Mouse (Mus musculus): ENCODE measurements at regions not wholly inside any gene's neighbourhood (a gene's known extent, or its start where the extent isn't known, plus 50 kb on each side); places are given as distances from the start of the nearest gene placed in this dataset.

- 20% methylated on average over 30 of the region's 30 CpGs for WGBS
- no peak overlapping the region for H3K27ac ChIP-seq (ENCODE audit: low read depth, low read length)
- H3K9ac ChIP-seq (ENCODE audit: low read depth, low read length), result no peak overlapping the region
Measured at GRCm38 (mm10) chr4:131252602-131253442, 308.6 kb downstream of the Matn1 start.

DNA sequence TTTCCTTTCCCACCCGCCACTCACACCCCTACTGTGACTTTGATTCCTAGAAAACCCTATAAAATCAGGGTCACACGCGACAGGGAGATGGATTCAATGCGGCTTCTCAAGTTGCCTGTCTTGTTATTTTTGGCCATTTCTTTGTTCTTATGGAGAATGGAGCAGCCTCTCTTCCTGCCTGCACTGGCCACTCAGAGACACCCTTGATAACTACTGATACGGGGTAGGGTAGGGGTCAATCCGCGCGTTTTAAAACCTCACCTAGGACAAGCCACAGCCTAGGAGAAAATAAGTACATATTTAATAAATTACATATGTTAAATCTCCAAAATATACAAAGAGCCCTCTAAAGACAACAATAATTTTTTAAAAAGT is 309.2 kb downstream of the Matn1 start:
- H3K27me3 ChIP-seq (ENCODE audit: control insufficient read depth, insufficient read depth, low read length), result no peaks in the 10 kb centered on the region
- ATAC-seq (ENCODE audit: low FRiP score) (no peak), DNase-seq (ENCODE audit: low spot score) (no peak)
- no peak overlapping the region for H3K4me2 ChIP-seq (replicated peaks; ENCODE audit: low read depth, low read length)
- H3K36me3 ChIP-seq (ENCODE audit: control insufficient read depth, insufficient read depth, low read length), result no peaks in the 10 kb centered on the region
- H3K9me3 ChIP-seq (ENCODE audit: control insufficient read depth, low read length), result no peaks in the 10 kb centered on the region
- H3K27ac ChIP-seq (ENCODE audit: low read depth, low read length), result no peak overlapping the region
- WGBS, result 6% methylated on average over 8 of the region's 8 CpGs
- H3K9ac ChIP-seq (ENCODE audit: low read depth, low read length), result no peak overlapping the region
- H3K4me1 ChIP-seq (replicated peaks; ENCODE audit: control insufficient read depth, insufficient read depth, low read length), result no peaks in the 10 kb centered on the region
- H3K4me3 ChIP-seq (ENCODE audit: low read depth, low read length), result no peak overlapping the region

More at GRCm38 (mm10) chr4:131252602-131253442, 308.6 kb downstream of the Matn1 start:
- peak; percentile 89 for DNase-seq (ENCODE audit: low spot score)
- Histone ChIP-seq H3K27me3 (ENCODE audit: control insufficient read depth, insufficient read depth, low read length) (no peaks in the 10 kb centered on the region), H3K4me2 (replicated peaks; ENCODE audit: low read depth, low read length) (0 out of 2 replicates have a peak overlapping the region, but pooled peaks have one; percentile 14), H3K4me3 (ENCODE audit: low read depth, low read length) (0 out of 2 replicates have a peak overlapping the region, but pooled peaks have one; percentile 11), H3K4me1 (replicated peaks; ENCODE audit: control insufficient read depth, insufficient read depth, low read length) (no peaks in the 10 kb centered on the region), H3K36me3 (ENCODE audit: control insufficient read depth, insufficient read depth, low read length) (no peaks in the 10 kb centered on the region), H3K9me3 (ENCODE audit: control insufficient read depth, low read length) (no peaks in the 10 kb centered on the region)
- peak; percentile 77 for ATAC-seq (ENCODE audit: low FRiP score)

GRCm38 (mm10) chr4:131254243-131254642 is 310.1 kb downstream of the Matn1 start:
- H3K9me3 ChIP-seq (ENCODE audit: control insufficient read depth, low read length), result no peaks in the 10 kb centered on the region
- H3K4me3 ChIP-seq (ENCODE audit: low read depth, low read length), result no peak overlapping the region
- H3K27me3 ChIP-seq (ENCODE audit: control insufficient read depth, insufficient read depth, low read length), result no peaks in the 10 kb centered on the region
- no peaks in the 10 kb centered on the region for H3K36me3 ChIP-seq (ENCODE audit: control insufficient read depth, insufficient read depth, low read length)
- H3K4me2 ChIP-seq (replicated peaks; ENCODE audit: low read depth, low read length), result no peak overlapping the region
- ATAC-seq (ENCODE audit: low FRiP score) (no peak), DNase-seq (ENCODE audit: low spot score) (no peak)
- no peak overlapping the region for H3K27ac ChIP-seq (ENCODE audit: low read depth, low read length)
- no peak overlapping the region for H3K9ac ChIP-seq (ENCODE audit: low read depth, low read length)
- 65% methylated on average over 7 of the region's 7 CpGs for WGBS
- no peaks in the 10 kb centered on the region for H3K4me1 ChIP-seq (replicated peaks; ENCODE audit: control insufficient read depth, insufficient read depth, low read length)

GRCm38 (mm10) chr4:131254691-131255090 is 310.5 kb downstream of the Matn1 start:
- Histone ChIP-seq H3K4me2 (replicated peaks; ENCODE audit: low read depth, low read length) (no peak overlapping the region), H3K27ac (ENCODE audit: low read depth, low read length) (no peak overlapping the region), H3K4me3 (ENCODE audit: low read depth, low read length) (no peak overlapping the region), H3K4me1 (replicated peaks; ENCODE audit: control insufficient read depth, insufficient read depth, low read length) (no peaks in the 10 kb centered on the region), H3K27me3 (ENCODE audit: control insufficient read depth, insufficient read depth, low read length) (no peaks in the 10 kb centered on the region), H3K36me3 (ENCODE audit: control insufficient read depth, insufficient read depth, low read length) (no peaks in the 10 kb centered on the region), H3K9ac (ENCODE audit: low read depth, low read length) (no peak overlapping the region), H3K9me3 (ENCODE audit: control insufficient read depth, low read length) (no peaks in the 10 kb centered on the region)
- DNase-seq (ENCODE audit: low spot score) (peak; percentile 49), ATAC-seq (ENCODE audit: low FRiP score) (no peak)
- 39% methylated on average over 6 of the region's 6 CpGs for WGBS

- Histone ChIP-seq H3K27ac (ENCODE audit: low read depth, low read length) (no peak overlapping the region), H3K4me1 (replicated peaks; ENCODE audit: control insufficient read depth, insufficient read depth, low read length) (no peaks in the 10 kb centered on the region), H3K9me3 (ENCODE audit: control insufficient read depth, low read length) (no peaks in the 10 kb centered on the region), H3K4me3 (ENCODE audit: low read depth, low read length) (no peak overlapping the region), H3K4me2 (replicated peaks; ENCODE audit: low read depth, low read length) (no peak overlapping the region), H3K27me3 (ENCODE audit: control insufficient read depth, insufficient read depth, low read length) (no peaks in the 10 kb centered on the region; the same call in 1 of the 2 replicates), H3K9ac (ENCODE audit: low read depth, low read length) (no peak overlapping the region), H3K36me3 (ENCODE audit: control insufficient read depth, insufficient read depth, low read length) (no peaks in the 10 kb centered on the region)
- 69% methylated on average over 2 of the region's 2 CpGs for WGBS
- DNase-seq (ENCODE audit: low spot score), result no peak
- ATAC-seq (ENCODE audit: low FRiP score), result no peak
Measured at GRCm38 (mm10) chr4:131261236-131261635, 317.1 kb downstream of the Matn1 start.

GRCm38 (mm10) chr4:131262909-131263308 is 318.7 kb downstream of the Matn1 start:
- no peak for DNase-seq (ENCODE audit: low spot score)
- H3K27ac ChIP-seq (ENCODE audit: low read depth, low read length), result no peak overlapping the region
- no peak overlapping the region for H3K4me3 ChIP-seq (ENCODE audit: low read depth, low read length)
- H3K27me3 ChIP-seq (ENCODE audit: control insufficient read depth, insufficient read depth, low read length), result no peaks in the 10 kb centered on the region; the same call in 1 of the 2 replicates
- no peaks in the 10 kb centered on the region for H3K9me3 ChIP-seq (ENCODE audit: control insufficient read depth, low read length)
- H3K4me2 ChIP-seq (replicated peaks; ENCODE audit: low read depth, low read length), result no peak overlapping the region
- no peak for ATAC-seq (ENCODE audit: low FRiP score)
- no peaks in the 10 kb centered on the region for H3K4me1 ChIP-seq (replicated peaks; ENCODE audit: control insufficient read depth, insufficient read depth, low read length)
- H3K36me3 ChIP-seq (ENCODE audit: control insufficient read depth, insufficient read depth, low read length), result no peaks in the 10 kb centered on the region
- no peak overlapping the region for H3K9ac ChIP-seq (ENCODE audit: low read depth, low read length)
- 80% methylated on average over 6 of the region's 6 CpGs for WGBS

DNA sequence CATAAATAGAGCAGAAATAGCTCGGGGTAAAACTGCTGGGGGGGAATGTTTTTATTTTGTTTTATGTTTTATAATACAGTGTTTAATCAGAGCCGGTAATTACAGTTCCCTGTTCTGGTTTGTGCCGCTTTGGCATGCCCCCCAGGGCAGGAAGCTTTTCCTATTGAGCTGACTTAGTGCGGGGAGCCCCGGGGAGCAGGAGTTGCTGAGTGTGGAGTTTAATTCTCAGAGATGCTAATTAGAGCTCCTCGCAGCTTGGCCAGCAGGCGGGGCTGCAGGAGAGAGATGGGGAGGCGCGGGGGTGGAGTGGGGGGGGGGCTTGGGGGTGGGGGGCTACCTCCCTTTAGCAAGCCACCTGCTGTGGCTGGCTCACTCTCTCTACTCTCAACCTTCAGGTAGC is 322.6 kb downstream of the Matn1 start:
- WGBS, result 9% methylated on average over 9 of the region's 9 CpGs
- Histone ChIP-seq H3K4me1 (replicated peaks; ENCODE audit: control insufficient read depth, insufficient read depth, low read length) (no peaks in the 10 kb centered on the region), H3K4me2 (replicated peaks; ENCODE audit: low read depth, low read length) (no peak overlapping the region), H3K9me3 (ENCODE audit: control insufficient read depth, low read length) (no peaks in the 10 kb centered on the region), H3K4me3 (ENCODE audit: low read depth, low read length) (no peak overlapping the region), H3K36me3 (ENCODE audit: control insufficient read depth, insufficient read depth, low read length) (no peaks in the 10 kb centered on the region), H3K9ac (ENCODE audit: low read depth, low read length) (no peak overlapping the region), H3K27me3 (ENCODE audit: control insufficient read depth, insufficient read depth, low read length) (no peaks in the 10 kb centered on the region; the same call in 1 of the 2 replicates), H3K27ac (ENCODE audit: low read depth, low read length) (no peak overlapping the region)
- DNase-seq (ENCODE audit: low spot score), result no peak
- ATAC-seq (ENCODE audit: low FRiP score), result no peak

GRCm38 (mm10) chr4:131267760-131268159 is 323.6 kb downstream of the Matn1 start:
- 64% methylated on average over 10 of the region's 10 CpGs for WGBS
- Histone ChIP-seq H3K9ac (ENCODE audit: low read depth, low read length) (no peak overlapping the region), H3K36me3 (ENCODE audit: control insufficient read depth, insufficient read depth, low read length) (no peaks in the 10 kb centered on the region), H3K4me2 (replicated peaks; ENCODE audit: low read depth, low read length) (no peak overlapping the region), H3K9me3 (ENCODE audit: control insufficient read depth, low read length) (no peaks in the 10 kb centered on the region), H3K27ac (ENCODE audit: low read depth, low read length) (no peak overlapping the region), H3K4me3 (ENCODE audit: low read depth, low read length) (no peak overlapping the region), H3K4me1 (replicated peaks; ENCODE audit: control insufficient read depth, insufficient read depth, low read length) (no peaks in the 10 kb centered on the region), H3K27me3 (ENCODE audit: control insufficient read depth, insufficient read depth, low read length) (no peaks in the 10 kb centered on the region; the same call in 1 of the 2 replicates)
- ATAC-seq (ENCODE audit: low FRiP score), result no peak
- no peak for DNase-seq (ENCODE audit: low spot score)

GRCm38 (mm10) chr4:131270192-131270591 is 326.0 kb downstream of the Matn1 start:
- H3K27ac ChIP-seq (ENCODE audit: low read depth, low read length), result no peak overlapping the region
- no peaks in the 10 kb centered on the region for H3K36me3 ChIP-seq (ENCODE audit: control insufficient read depth, insufficient read depth, low read length)
- H3K4me3 ChIP-seq (ENCODE audit: low read depth, low read length), result no peak overlapping the region
- no peak overlapping the region for H3K4me2 ChIP-seq (replicated peaks; ENCODE audit: low read depth, low read length)
- DNase-seq (ENCODE audit: low spot score), result peak; percentile 67
- no peaks in the 10 kb centered on the region for H3K9me3 ChIP-seq (ENCODE audit: control insufficient read depth, low read length)
- H3K9ac ChIP-seq (ENCODE audit: low read depth, low read length), result no peak overlapping the region
- H3K27me3 ChIP-seq (ENCODE audit: control insufficient read depth, insufficient read depth, low read length), result no peaks in the 10 kb centered on the region; the same call in 1 of the 2 replicates
- no peak for ATAC-seq (ENCODE audit: low FRiP score)
- no peaks in the 10 kb centered on the region for H3K4me1 ChIP-seq (replicated peaks; ENCODE audit: control insufficient read depth, insufficient read depth, low read length)
- 13% methylated on average over 7 of the region's 7 CpGs for WGBS

All from hindbrain, embryonic 11.5 days (tissue).